Mouse (Mus musculus) forebrain, postnatal 0 days (tissue): Measurements from ENCODE around the gene Cadm1. TPM values are rescaled to one million over a fixed set of nuclear protein-coding genes. Genes with fewer than 3 reads are reported as not detected.

Source experiments
- ATAC-seq: fragments of 200-750 bp; cut with Nextera tagmentation; 2 replicates; pipeline ENCODE4 v1.8.0; 2017; ENCODE audit warnings: mild to moderate bottlenecking, moderate library complexity
- DNase-seq: peaks from one replicate; pipeline ENCODE4 v3.0.0-alpha.2; 2015
- H3K27ac ChIP-seq: fragments of 300-500 bp; sonication (generic); 2 replicates; pipeline ENCODE4 v1.5.1; 2014; ENCODE audit warnings: low read depth, mild to moderate bottlenecking, antibody characterized with exemption, low read length, moderate library complexity, mixed read lengths
- H3K27me3 ChIP-seq: fragments of 300-500 bp; sonication (generic); 2 replicates; pipeline ENCODE4 v1.6.1; 2014; ENCODE audit warnings: mild to moderate bottlenecking, low read length, mixed read lengths; ENCODE audit not compliant: insufficient read depth
- H3K36me3 ChIP-seq: fragments of 300-500 bp; sonication (generic); 2 replicates; pipeline ENCODE4 v1.6.1; 2014; ENCODE audit warnings: mild to moderate bottlenecking, moderate library complexity; ENCODE audit not compliant: insufficient read depth
- H3K4me1 ChIP-seq: fragments of 300-500 bp; sonication (generic); 2 replicates; pipeline ENCODE4 v1.6.1; 2014; ENCODE audit warnings: antibody characterized with exemption; ENCODE audit not compliant: insufficient read depth
- H3K4me2 ChIP-seq: fragments of 300-500 bp; sonication (generic); 2 replicates; pipeline ENCODE4 v1.6.1; 2014; ENCODE audit warnings: low read depth, mild to moderate bottlenecking, moderate library complexity
- H3K4me3 ChIP-seq: fragments of 300-500 bp; sonication (generic); 2 replicates; pipeline ENCODE4 v1.5.1; 2014; ENCODE audit warnings: low read depth, low read length, mixed read lengths
- H3K9ac ChIP-seq: fragments of 300-500 bp; sonication (generic); 2 replicates; pipeline ENCODE4 v1.6.1; 2014; ENCODE audit warnings: mild to moderate bottlenecking
- H3K9me3 ChIP-seq: fragments of 300-500 bp; sonication (generic); 2 replicates; pipeline ENCODE4 v1.6.1; 2016; ENCODE audit warnings: low read length
- CTCF ChIP-seq: sonication (generic); IDR thresholded peaks from 2 replicates; pipeline ENCODE4 v1.5.1; 2016; ENCODE audit warnings: antibody characterized with exemption, control low read depth, low read depth
- WGBS: fragments of 180-500 bp; shearing (Covaris S2); extraction: QIAGEN DNeasy Blood & Tissue Kit; methylation state at CpG from one replicate; pipeline ENCODE4 v1.1.7; 2014; 5-methylcytosine and 5-hydroxymethylcytosine counted together
- polyA plus RNA-seq: library from polyadenylated mRNA; unstranded; fragments of >200 nt; fragmentation: Nextera tagmentation; extraction: Ambion mirVana; gene quantifications from 2 replicates; pipeline ENCODE4 v1.2.1, GENCODE M21; 2015
- total RNA-seq: library from RNA; depleted of rRNA; stranded (reverse); fragments of >200 nt; gene quantifications from 2 replicates; pipeline ENCODE4 v1.2.3, GENCODE M21; 2014

The Cadm1 gene
- total and polyA plus RNA-seq, 2 experiments from 2014 or later, result 289 to 381 TPM

DNA sequence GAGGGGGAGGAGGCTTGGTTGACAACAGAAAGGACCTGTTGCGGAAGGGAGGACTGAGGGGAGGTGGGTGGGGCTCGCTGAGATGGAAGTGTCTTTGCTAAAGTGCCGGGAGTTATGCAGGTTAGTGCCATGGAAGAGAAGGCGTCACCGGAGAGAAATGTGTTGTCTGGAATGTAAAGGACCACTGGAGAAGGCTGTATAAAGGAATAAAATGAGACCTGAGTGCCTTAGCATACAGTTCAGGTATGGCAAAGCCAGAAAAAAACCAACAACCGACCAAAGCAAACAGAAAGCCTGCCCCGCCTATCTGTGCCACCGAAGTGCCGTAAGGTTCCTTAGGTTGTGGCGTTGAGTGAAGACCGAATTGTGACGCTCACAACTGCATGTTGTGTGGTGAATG, 18.4 kb downstream of the Cadm1 start:
- Histone ChIP-seq H3K9me3 (no peaks in the 10 kb centered on the region), H3K27ac (no peak overlapping the region), H3K27me3 (no peaks in the 10 kb centered on the region), H3K4me3 (no peak overlapping the region), H3K4me2 (no peak overlapping the region), H3K4me1 (no peaks in the 10 kb centered on the region), H3K9ac (no peak overlapping the region), H3K36me3 (no peaks in the 10 kb centered on the region)
- TF ChIP-seq CTCF, result no peak
- ATAC-seq (no peak), DNase-seq (no peak)
- 86% methylated on average over 12 of the region's 12 CpGs for WGBS

DNA sequence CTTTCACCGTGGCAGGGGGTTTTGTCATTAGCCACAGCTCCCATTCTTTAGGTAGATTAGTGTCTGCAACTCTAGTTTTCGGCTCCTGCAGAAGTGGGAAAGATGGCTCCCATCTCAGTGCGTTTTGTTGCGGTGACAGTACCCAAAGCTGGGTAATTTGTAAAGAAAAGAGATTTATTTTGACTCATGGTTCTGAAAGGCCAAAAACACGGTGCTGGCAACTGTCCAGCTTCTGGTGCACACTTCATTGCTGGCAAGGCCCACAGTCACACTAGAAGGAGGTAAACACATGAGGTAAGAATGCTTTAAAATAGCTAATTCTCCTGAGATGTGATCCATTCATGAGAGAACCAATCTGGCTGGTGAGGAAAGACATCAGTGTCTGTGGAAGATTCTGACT, 18.9 kb downstream of the Cadm1 start:
- H3K27ac ChIP-seq, result no peak overlapping the region
- no peak overlapping the region for H3K4me3 ChIP-seq
- DNase-seq (no peak), ATAC-seq (no peak)
- H3K27me3 ChIP-seq, result no peaks in the 10 kb centered on the region
- no peak overlapping the region for H3K9ac ChIP-seq
- H3K4me1 ChIP-seq, result no peaks in the 10 kb centered on the region
- WGBS, result 50% methylated on average over 5 of the region's 5 CpGs
- H3K36me3 ChIP-seq, result no peaks in the 10 kb centered on the region
- no peak for TF ChIP-seq CTCF
- H3K9me3 ChIP-seq, result no peaks in the 10 kb centered on the region
- H3K4me2 ChIP-seq, result no peak overlapping the region

DNA sequence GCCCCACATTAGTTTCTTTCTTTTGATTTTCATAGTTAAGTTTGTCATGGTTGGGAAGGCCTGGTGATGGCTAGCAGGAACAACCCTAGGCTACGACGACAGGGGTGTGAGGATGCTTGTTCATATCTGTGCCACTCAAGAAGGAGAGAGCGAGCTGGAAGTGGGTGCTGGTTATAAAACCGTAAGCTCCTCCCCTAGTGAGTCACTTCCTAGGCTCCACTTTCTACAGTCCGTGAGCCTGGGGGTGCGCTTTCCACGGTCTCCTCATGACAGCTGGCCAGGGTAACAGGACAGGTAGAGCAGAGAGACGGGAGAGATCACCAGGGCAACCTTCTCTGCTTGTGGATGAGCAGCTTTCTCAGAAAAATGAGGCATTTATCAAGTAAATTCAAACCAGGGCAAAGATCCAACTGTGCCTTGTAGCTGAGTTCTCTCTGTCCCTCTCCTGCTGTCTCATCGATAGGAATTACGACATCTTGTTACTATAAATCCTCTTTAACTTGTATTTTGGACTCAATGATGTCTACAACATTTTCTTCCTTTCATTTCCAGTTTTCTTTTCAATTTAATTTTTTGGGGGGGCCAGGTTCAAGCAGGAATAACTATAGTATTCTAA, 23.1 kb downstream of the Cadm1 start:
- Histone ChIP-seq H3K36me3 (no peaks in the 10 kb centered on the region), H3K9ac (no peak overlapping the region), H3K4me2 (no peak overlapping the region), H3K27ac (no peak overlapping the region), H3K9me3 (no peaks in the 10 kb centered on the region), H3K4me3 (no peak overlapping the region), H3K4me1 (no peaks in the 10 kb centered on the region), H3K27me3 (no peaks in the 10 kb centered on the region)
- 84% methylated on average over 10 of the region's 10 CpGs for WGBS
- DNase-seq, result no peak
- ATAC-seq, result no peak
- TF ChIP-seq CTCF, result no peak

DNA sequence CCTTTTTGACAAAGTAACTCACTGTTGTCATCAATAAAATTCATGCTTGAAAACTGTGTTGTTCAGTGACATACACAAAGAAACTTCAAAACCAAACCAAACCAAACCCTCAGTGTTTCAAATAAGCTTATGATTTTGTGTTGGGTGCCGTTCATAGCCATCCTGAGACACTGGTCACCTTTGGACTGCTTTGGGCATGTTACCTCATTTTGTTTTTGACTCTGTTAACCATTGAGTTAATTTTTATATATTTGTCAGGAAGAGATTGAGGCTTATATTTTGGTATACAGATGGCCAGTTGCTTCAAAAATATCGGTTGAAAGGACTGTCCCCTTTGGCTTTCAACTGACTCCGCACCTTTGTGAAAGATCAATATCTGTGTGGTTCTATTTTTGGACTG, 30.8 kb downstream of the Cadm1 start:
- no peaks in the 10 kb centered on the region for H3K9me3 ChIP-seq
- DNase-seq (no peak), ATAC-seq (no peak)
- H3K9ac ChIP-seq, result no peak overlapping the region
- H3K4me3 ChIP-seq, result no peak overlapping the region
- H3K4me1 ChIP-seq, result no peaks in the 10 kb centered on the region
- no peak for TF ChIP-seq CTCF
- no peak overlapping the region for H3K27ac ChIP-seq
- H3K36me3 ChIP-seq, result no peaks in the 10 kb centered on the region
- H3K27me3 ChIP-seq, result no peaks in the 10 kb centered on the region
- 90% methylated on average over 3 of the region's 3 CpGs for WGBS
- no peak overlapping the region for H3K4me2 ChIP-seq

DNA sequence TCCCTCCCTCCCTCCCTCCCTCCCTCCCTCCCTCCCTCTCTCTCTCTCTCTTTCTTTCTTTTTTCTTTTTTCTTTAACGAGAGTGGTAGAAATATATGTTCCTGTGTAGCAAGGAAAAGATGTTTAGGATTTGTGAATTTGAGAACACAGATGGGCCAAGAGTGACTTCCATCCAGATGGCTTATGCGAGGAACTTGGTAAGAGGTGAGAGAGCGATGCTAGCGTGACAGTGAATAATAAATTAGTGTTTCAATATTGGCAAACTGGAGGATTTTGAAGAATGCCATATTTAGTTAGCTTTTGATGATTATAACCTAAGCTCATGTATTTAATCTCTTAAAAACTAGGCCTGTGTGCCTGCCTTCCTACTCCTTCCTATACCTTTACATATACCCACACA, 31.6 kb downstream of the Cadm1 start:
- Histone ChIP-seq H3K9me3 (no peaks in the 10 kb centered on the region), H3K4me3 (no peak overlapping the region), H3K4me2 (no peak overlapping the region), H3K9ac (no peak overlapping the region), H3K27ac (0 out of 2 replicates have a peak overlapping the region, but pooled peaks have one; percentile 40), H3K36me3 (no peaks in the 10 kb centered on the region), H3K4me1 (no peaks in the 10 kb centered on the region), H3K27me3 (no peaks in the 10 kb centered on the region)
- ATAC-seq (no peak; the same call in 1 of the 2 replicates), DNase-seq (peak; percentile 36)
- WGBS, result 70% methylated on average over 4 of the region's 4 CpGs
- no peak for TF ChIP-seq CTCF

DNA sequence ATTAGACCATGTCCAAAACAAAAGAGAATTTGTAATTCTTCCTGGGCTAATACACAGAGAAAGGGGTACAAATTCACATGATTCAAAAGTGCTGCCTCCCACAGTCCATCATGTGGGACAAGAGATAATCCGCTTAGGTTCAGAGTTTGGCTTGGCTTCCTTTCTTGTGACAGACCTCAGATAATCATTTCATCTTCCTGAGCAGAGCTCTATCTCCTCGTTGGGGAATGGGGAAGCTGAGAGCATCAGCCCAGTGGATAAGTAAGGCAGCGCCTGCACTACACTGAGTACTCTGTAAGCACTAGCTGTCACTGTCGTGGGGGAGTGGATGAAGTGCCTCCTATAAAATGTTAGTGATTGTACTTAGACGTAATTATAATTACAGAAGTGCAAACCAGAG, 35.1 kb downstream of the Cadm1 start:
- DNase-seq, result no peak

DNA sequence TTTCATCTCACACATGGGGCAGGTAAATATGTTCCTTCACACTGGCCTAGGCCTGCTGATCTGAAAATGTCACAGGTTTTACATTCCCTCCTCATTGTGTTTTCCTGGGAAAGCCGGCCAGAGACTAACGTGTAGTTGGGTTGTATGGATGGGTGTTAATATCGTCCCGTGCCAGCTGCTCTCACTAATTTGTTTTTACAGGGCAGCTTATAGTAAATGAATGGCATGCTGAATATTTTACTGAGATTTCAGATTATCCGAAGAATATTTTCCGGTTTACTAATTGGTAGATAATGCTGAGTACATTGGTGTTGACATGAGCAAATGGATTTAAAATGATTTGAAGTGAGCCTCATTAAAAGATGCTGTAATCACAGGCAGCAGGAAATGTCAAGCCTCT, 37.9 kb downstream of the Cadm1 start:
- DNase-seq (no peak), ATAC-seq (no peak)
- Histone ChIP-seq H3K4me1 (peaks cover 3% of the 10 kb centered on the region; the same call in 1 of the 2 replicates), H3K27me3 (no peaks in the 10 kb centered on the region), H3K36me3 (no peaks in the 10 kb centered on the region), H3K9me3 (no peaks in the 10 kb centered on the region), H3K27ac (no peak overlapping the region), H3K4me2 (no peak overlapping the region), H3K9ac (no peak overlapping the region), H3K4me3 (no peak overlapping the region)
- 30% methylated on average over 6 of the region's 6 CpGs for WGBS
- TF ChIP-seq CTCF, result no peak

More for the DNA sequence above, 35.1 kb downstream of the Cadm1 start:
- WGBS, result 65% methylated on average over 5 of the region's 5 CpGs
- Histone ChIP-seq H3K9me3 (no peaks in the 10 kb centered on the region), H3K27ac (no peak overlapping the region), H3K4me3 (no peak overlapping the region), H3K4me2 (no peak overlapping the region), H3K4me1 (peaks cover 3% of the 10 kb centered on the region; the same call in 1 of the 2 replicates), H3K36me3 (no peaks in the 10 kb centered on the region), H3K27me3 (no peaks in the 10 kb centered on the region), H3K9ac (no peak overlapping the region)
- no peak for TF ChIP-seq CTCF
- ATAC-seq, result no peak
